Mouse (Mus musculus): ENCODE results near the gene Naga. TPM values are rescaled to one million over a fixed set of nuclear protein-coding genes. Genes with fewer than 3 reads are reported as not detected.
"Not testable (repeated sequence)": the region's sequence is repeated elsewhere in the genome, so short reads cannot be mapped to it uniquely, and the experiment has no call there.

The Naga gene
- polyA plus RNA-seq, 1 experiment from 2014 or later, result 23.9 TPM

- H3K36me3 ChIP-seq, result no peaks in the 10 kb centered on the region
- H3K27me3 ChIP-seq, result no peaks in the 10 kb centered on the region
- ATAC-seq (replicated peaks), result no peak
- 87% methylated on average over 5 of the region's 5 CpGs for WGBS
- H3K9me3 ChIP-seq, result no peaks in the 10 kb centered on the region
- peaks cover 10% of the 10 kb centered on the region; the same call in 1 of the 2 replicates for H3K4me1 ChIP-seq
- H3K9ac ChIP-seq (replicated peaks), result no peak overlapping the region
- no peak overlapping the region for H3K27ac ChIP-seq (replicated peaks)
- H3K4me2 ChIP-seq (replicated peaks), result no peak overlapping the region
- no peak overlapping the region for H3K4me3 ChIP-seq
These were observed 34.3 kb upstream of the Naga start for GRCm38 (mm10) chr15:82372991-82373390.

DNA sequence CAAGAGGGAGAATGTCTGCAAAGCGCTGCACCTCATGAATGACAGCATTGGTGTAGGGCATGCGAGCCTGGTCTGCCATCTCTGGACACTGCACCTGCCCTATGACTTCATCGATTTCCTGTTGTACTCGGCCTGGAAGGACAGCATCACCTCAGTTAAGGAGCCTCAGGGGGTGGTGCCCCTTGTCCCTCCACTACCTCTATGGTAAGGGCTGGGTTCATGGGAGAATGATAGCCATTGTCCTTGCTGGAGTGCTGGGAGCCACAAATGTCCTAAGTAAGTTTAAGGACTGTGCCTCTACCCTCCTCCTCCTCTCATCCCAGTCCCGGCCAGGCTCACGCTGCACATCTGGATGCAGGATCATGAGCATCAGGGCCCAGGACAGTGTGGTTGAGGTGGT lies 33.7 kb upstream of the Naga start:
- Histone ChIP-seq H3K4me2 (replicated peaks) (no peak overlapping the region), H3K27ac (replicated peaks) (no peak overlapping the region), H3K36me3 (no peaks in the 10 kb centered on the region), H3K9me3 (no peaks in the 10 kb centered on the region), H3K4me3 (no peak overlapping the region), H3K27me3 (no peaks in the 10 kb centered on the region), H3K9ac (replicated peaks) (no peak overlapping the region), H3K4me1 (peaks cover 10% of the 10 kb centered on the region; the same call in 1 of the 2 replicates)
- no peak for ATAC-seq (replicated peaks)
- 93% methylated on average over 6 of the region's 6 CpGs for WGBS

DNA sequence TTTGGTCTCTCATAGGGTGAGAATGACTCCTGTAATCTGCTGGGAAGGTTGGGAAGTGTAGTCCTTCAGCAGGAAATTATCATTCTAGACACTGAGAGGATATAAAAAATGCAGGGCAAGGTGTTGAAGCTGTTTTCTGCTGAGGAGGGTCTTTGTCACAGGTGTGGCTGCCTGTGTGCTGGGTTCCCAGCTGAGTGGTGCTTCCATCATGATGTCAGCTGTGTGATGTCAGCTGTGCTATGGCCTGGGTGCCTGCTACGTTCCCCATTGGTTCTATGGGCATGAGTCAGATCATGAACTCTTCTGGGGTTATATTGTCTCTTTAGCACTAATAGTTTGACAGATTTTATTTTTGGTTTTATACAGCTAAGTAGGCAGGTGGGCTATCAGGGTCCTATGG lies 30.1 kb upstream of the Naga start:
- no peaks in the 10 kb centered on the region for H3K36me3 ChIP-seq
- 91% methylated on average over 1 of the region's 1 CpGs for WGBS
- no peak overlapping the region for H3K4me2 ChIP-seq (replicated peaks)
- no peaks in the 10 kb centered on the region for H3K27me3 ChIP-seq
- no peak overlapping the region for H3K27ac ChIP-seq (replicated peaks)
- no peaks in the 10 kb centered on the region for H3K9me3 ChIP-seq
- H3K9ac ChIP-seq (replicated peaks), result no peak overlapping the region
- ATAC-seq (replicated peaks), result no peak
- no peaks in the 10 kb centered on the region for H3K4me1 ChIP-seq
- no peak overlapping the region for H3K4me3 ChIP-seq

GRCm38 (mm10) chr15:82368146-82368545 lies 29.4 kb upstream of the Naga start:
- WGBS, result 94% methylated on average over 4 of the region's 4 CpGs
- Histone ChIP-seq H3K27me3 (no peaks in the 10 kb centered on the region), H3K4me1 (no peaks in the 10 kb centered on the region), H3K36me3 (no peaks in the 10 kb centered on the region), H3K9ac (replicated peaks) (no peak overlapping the region), H3K27ac (replicated peaks) (no peak overlapping the region), H3K4me2 (replicated peaks) (no peak overlapping the region), H3K9me3 (no peaks in the 10 kb centered on the region), H3K4me3 (no peak overlapping the region)
- ATAC-seq (replicated peaks), result no peak

DNA sequence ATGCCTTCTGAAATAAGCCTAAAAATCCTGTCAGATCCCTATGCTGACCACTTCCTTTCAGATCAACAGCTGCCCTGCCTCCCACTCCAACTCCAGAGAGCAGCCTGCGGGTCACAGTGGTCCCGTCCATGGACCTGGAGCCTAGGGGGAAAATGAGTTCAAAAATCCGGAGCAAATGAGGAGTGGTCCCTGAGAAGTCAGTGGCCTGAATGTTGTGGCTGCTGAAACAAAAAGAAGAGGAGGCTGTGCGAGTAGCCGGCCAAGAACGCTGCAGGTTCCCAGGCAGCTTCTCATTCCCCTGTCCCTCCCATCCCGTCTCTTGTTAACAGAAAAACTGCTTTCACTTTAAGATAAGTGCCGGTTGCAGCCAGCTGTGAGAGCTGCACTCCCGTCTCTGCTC lies 25.8 kb upstream of the Naga start:
- H3K4me2 ChIP-seq (replicated peaks); ATAC-seq (replicated peaks); H3K27me3 ChIP-seq; H3K9ac ChIP-seq (replicated peaks); H3K36me3 ChIP-seq; H3K4me3 ChIP-seq; H3K9me3 ChIP-seq; H3K27ac ChIP-seq (replicated peaks); H3K4me1 ChIP-seq: not testable (repeated sequence)
- WGBS, result 19% methylated on average over 6 of the region's 9 CpGs

DNA sequence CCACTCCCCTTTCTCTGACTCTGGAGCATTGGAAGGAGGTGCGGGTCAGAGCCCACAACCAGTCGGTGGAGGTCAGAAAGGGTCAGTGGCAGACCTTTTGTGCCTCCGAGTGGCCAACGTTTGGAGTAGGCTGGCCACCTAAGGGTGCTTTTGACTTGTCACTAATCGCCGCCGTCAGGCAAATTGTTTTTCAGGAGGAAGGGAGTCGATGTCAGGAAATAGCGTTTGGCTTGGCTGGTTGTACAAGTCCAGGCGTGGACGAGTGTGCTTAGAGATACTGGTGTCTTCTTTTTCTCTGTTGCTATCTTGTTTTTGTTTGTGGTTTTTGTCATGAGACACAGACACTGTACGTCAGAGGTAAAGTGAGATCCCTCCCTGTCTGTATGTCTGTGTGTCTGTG lies 25.1 kb upstream of the Naga start:
- H3K4me2 ChIP-seq (replicated peaks); ATAC-seq (replicated peaks); H3K9me3 ChIP-seq; H3K36me3 ChIP-seq; H3K9ac ChIP-seq (replicated peaks); H3K4me1 ChIP-seq; H3K27ac ChIP-seq (replicated peaks); H3K4me3 ChIP-seq; H3K27me3 ChIP-seq: not testable (repeated sequence)
- WGBS, result 77% methylated on average over 8 of the region's 12 CpGs

DNA sequence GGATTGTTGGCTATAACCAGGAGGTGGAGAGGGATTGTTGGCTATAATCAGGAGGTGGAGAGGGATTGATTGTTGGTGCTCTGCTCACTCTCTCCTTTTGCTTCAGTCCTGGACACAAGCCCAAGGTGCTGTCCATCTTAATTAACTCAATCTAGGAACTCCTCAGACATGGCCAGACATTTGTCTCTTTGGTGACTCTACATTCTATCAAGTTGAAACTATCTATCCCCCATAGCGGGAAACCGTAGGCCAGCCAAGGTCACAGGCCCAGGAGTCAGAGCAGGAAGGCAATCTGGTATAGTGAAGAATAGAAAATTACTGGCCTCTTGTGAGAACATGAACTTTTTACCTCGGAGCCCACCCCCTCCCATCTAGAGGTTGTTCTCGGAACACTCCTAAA lies 23.5 kb upstream of the Naga start:
- H3K4me1 ChIP-seq, result no peaks in the 10 kb centered on the region
- H3K27ac ChIP-seq (replicated peaks), result no peak overlapping the region
- no peaks in the 10 kb centered on the region for H3K9me3 ChIP-seq
- no peaks in the 10 kb centered on the region for H3K36me3 ChIP-seq
- WGBS, result 88% methylated on average over 4 of the region's 4 CpGs
- H3K4me3 ChIP-seq, result no peak overlapping the region
- no peaks in the 10 kb centered on the region for H3K27me3 ChIP-seq
- no peak overlapping the region for H3K4me2 ChIP-seq (replicated peaks)
- no peak for ATAC-seq (replicated peaks)
- H3K9ac ChIP-seq (replicated peaks), result no peak overlapping the region

DNA sequence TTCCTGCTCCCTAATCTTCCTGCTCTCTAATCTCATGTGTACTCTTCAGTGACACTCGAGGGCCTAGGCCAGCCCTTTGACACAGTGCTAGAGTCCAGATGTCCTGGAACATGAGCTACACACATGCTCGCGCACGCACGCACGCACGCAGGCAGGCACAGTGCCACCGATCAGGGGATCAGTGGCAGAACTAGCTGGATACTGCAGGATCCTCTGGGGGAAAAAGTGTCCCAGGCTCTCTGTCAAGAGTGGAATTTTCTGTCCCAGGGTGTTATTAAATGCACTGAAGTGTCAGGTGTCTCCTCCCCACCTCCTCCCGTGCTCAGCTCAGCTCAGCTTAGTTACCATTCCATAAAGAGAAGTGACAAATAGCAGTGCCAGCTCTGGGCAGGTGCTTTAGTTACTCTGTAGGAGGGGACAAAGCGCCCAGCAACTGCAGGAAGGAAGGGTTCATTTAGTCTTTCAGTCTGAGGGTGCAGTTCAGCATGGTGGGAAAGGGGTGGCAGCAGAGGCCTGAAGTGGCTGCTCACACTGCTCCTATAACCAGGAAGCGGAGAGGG lies 22.8 kb upstream of the Naga start:
- H3K36me3 ChIP-seq, result no peaks in the 10 kb centered on the region
- no peak overlapping the region for H3K4me2 ChIP-seq (replicated peaks)
- H3K4me3 ChIP-seq, result no peak overlapping the region
- H3K9ac ChIP-seq (replicated peaks), result no peak overlapping the region
- no peaks in the 10 kb centered on the region for H3K4me1 ChIP-seq
- no peak for ATAC-seq (replicated peaks)
- no peak overlapping the region for H3K27ac ChIP-seq (replicated peaks)
- H3K9me3 ChIP-seq, result no peaks in the 10 kb centered on the region
- no peaks in the 10 kb centered on the region for H3K27me3 ChIP-seq
- WGBS, result 76% methylated on average over 11 of the region's 11 CpGs

GRCm38 (mm10) chr15:82358431-82359260 lies 19.9 kb upstream of the Naga start:
- Histone ChIP-seq H3K27ac (replicated peaks) (no peak overlapping the region), H3K27me3 (no peaks in the 10 kb centered on the region), H3K4me3 (no peak overlapping the region), H3K4me2 (replicated peaks) (no peak overlapping the region), H3K9ac (replicated peaks) (no peak overlapping the region), H3K4me1 (peaks cover 6% of the 10 kb centered on the region), H3K9me3 (no peaks in the 10 kb centered on the region), H3K36me3 (no peaks in the 10 kb centered on the region)
- no peak for ATAC-seq (replicated peaks)
- 72% methylated on average over 22 of the region's 22 CpGs for WGBS

DNA sequence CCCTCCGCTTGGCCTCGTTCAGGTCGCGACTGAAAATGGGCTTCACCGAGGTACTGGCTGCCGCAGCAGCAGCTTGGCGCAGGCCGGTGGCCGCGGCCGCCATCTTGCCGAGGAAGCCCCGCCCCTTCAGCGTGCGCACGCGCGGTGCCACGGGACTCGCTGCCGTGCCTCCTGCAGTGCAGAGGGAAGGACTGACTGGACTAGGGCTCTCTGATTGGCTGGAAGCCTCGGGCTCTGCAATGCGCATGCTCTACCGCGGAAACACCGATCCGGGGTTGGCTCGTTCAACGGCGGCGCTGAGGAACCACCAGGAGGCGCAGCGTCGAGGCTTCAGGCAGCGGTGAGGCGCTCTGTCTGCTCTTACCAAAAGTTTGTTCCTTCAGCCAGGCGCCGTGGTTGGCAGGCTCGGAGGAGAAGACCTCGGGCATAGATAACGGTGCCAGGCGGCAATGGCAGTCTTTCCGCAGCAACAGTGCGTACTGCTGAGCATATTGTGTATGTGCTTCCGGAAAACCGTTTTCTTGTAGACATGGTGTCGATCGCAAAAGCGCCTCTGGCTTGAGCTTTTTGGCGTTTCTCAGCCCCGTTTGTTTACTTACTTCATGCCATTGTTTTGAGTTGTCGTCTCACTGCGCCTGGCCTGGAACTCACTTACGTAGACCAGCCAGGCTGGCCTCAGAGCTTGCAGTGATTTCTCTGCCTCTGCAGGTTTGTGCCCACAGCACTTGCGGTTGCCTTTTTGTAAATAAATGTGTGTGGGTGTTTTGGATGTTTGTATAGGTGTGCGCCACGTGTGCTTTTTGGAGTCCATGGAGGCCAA lies 15.6 kb upstream of the Naga start, which contains the start of gene Ndufa6:
Gene Ndufa6 (minus strand): TSS at position 197 of the 820 bp plus-strand sequence.
- H3K27ac ChIP-seq (replicated peaks), result peak within 1 kb of the TSS; percentile 88
- H3K9ac ChIP-seq (replicated peaks), result peak within 1 kb of the TSS; percentile 99
- peaks cover 26% of the 10 kb centered on the region for H3K4me1 ChIP-seq
- H3K4me2 ChIP-seq (replicated peaks), result peak within 1 kb of the TSS; percentile 81
- H3K36me3 ChIP-seq, result peaks cover 16% of the 10 kb centered on the region
- ATAC-seq (replicated peaks), result peak; percentile 100
- H3K9me3 ChIP-seq, result no peaks in the 10 kb centered on the region
- 2% methylated on average over 57 of the region's 57 CpGs for WGBS
- peak within 1 kb of the TSS; percentile 99 for H3K4me3 ChIP-seq
- no peaks in the 10 kb centered on the region for H3K27me3 ChIP-seq

DNA sequence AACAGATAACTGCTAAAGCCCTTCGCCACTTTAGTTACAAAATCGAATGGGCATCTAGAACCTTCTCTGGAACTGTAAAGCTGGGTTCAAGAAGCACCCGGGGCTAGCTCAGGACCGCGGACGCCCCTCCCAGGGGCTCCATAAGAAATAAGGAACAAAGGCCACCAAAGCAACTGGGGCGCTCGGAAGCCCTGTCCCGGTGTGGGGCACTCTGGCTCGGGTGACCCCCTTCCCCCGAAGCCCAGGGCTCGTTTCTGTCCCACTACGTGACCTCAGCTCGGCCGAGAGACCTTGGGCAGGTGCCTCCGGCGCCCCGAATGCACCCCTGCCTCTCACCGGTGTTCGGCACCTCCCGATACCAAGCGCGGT lies 15.0 kb upstream of the Naga start:
- no peaks in the 10 kb centered on the region for H3K27me3 ChIP-seq
- H3K9me3 ChIP-seq, result no peaks in the 10 kb centered on the region
- H3K4me2 ChIP-seq (replicated peaks), result peak overlapping the region; percentile 81
- peaks cover 22% of the 10 kb centered on the region for H3K36me3 ChIP-seq
- peaks cover 26% of the 10 kb centered on the region for H3K4me1 ChIP-seq
- H3K4me3 ChIP-seq, result peak overlapping the region; percentile 99
- WGBS, result under 1% methylated on average over 23 of the region's 23 CpGs
- peak overlapping the region; percentile 99 for H3K9ac ChIP-seq (replicated peaks)
- ATAC-seq (replicated peaks), result no peak; the same call in 1 of the 2 replicates
- H3K27ac ChIP-seq (replicated peaks), result peak overlapping the region; percentile 88
